Mouse (Mus musculus) urinary bladder, postnatal 10 days (tissue): ENCODE data around the gene Acbd3.
A peak's percentile ranks its signal among the peaks of the same experiment; 100 is the strongest.

Source experiments
- DNase-seq: peaks from one replicate; pipeline ENCODE4 v3.0.0; 2022; ENCODE audit warnings: low spot score

The Acbd3 gene

GRCm38 (mm10) chr1:180762180-180762579 is 36.3 kb downstream of the Acbd3 start:
- DNase-seq, result no peak

- no peak for DNase-seq
These were observed 36.8 kb downstream of the Acbd3 start for GRCm38 (mm10) chr1:180762679-180763078.

- no peak for DNase-seq
These were observed 37.5 kb downstream of the Acbd3 start for GRCm38 (mm10) chr1:180763307-180763706.

- no peak for DNase-seq
These were observed 38.0 kb downstream of the Acbd3 start for GRCm38 (mm10) chr1:180763828-180764227.

- no peak for DNase-seq
These were observed 39.5 kb downstream of the Acbd3 start for GRCm38 (mm10) chr1:180765393-180765792.

GRCm38 (mm10) chr1:180766557-180766956 is 40.7 kb downstream of the Acbd3 start:
- DNase-seq, result no peak

- no peak for DNase-seq
These were observed 41.9 kb downstream of the Acbd3 start for GRCm38 (mm10) chr1:180767541-180768333.

- DNase-seq, result no peak
These were observed 42.7 kb downstream of the Acbd3 start for GRCm38 (mm10) chr1:180768334-180769168.

- DNase-seq, result no peak
These were observed 45.5 kb downstream of the Acbd3 start for GRCm38 (mm10) chr1:180771306-180771705.

- no peak for DNase-seq
These were observed 45.9 kb downstream of the Acbd3 start for GRCm38 (mm10) chr1:180771722-180772121.

- no peak for DNase-seq
These were observed 46.4 kb downstream of the Acbd3 start for GRCm38 (mm10) chr1:180772291-180772690.

GRCm38 (mm10) chr1:180774664-180775063 is 48.8 kb downstream of the Acbd3 start:
- no peak for DNase-seq

GRCm38 (mm10) chr1:180775317-180775716 is 49.5 kb downstream of the Acbd3 start:
- no peak for DNase-seq

GRCm38 (mm10) chr1:180775849-180776493 is 50.1 kb downstream of the Acbd3 start:
- no peak for DNase-seq

GRCm38 (mm10) chr1:180776494-180776893 is 50.7 kb downstream of the Acbd3 start:
- DNase-seq, result no peak

GRCm38 (mm10) chr1:180777289-180777659 is 51.4 kb downstream of the Acbd3 start:
- DNase-seq, result no peak

GRCm38 (mm10) chr1:180777660-180778402 is 52.0 kb downstream of the Acbd3 start:
- DNase-seq, result peak; percentile 44

GRCm38 (mm10) chr1:180778403-180778754 is 52.5 kb downstream of the Acbd3 start:
- DNase-seq, result no peak

GRCm38 (mm10) chr1:180778941-180779340 is 53.1 kb downstream of the Acbd3 start:
- no peak for DNase-seq

GRCm38 (mm10) chr1:180780291-180780690 is 54.4 kb downstream of the Acbd3 start:
- no peak for DNase-seq

- no peak for DNase-seq
These were observed 55.4 kb downstream of the Acbd3 start for GRCm38 (mm10) chr1:180781250-180781649.
